Mouse (Mus musculus): ENCODE measurements around the gene G6pdx. TPM values are rescaled to one million over a fixed set of nuclear protein-coding genes. Genes with fewer than 3 reads are reported as not detected.
A peak's percentile ranks its signal among the peaks of the same experiment; 100 is the strongest.

The G6pdx gene
- polyA plus RNA-seq, 1 experiment from 2014 or later: 31.8 TPM

- WGBS: 68% methylated on average over 10 of the region's 10 CpGs
- DNase-seq (ENCODE audit: low spot score) (no peak), ATAC-seq (replicated peaks; ENCODE audit: low FRiP score, low read depth) (no peak)
- Histone ChIP-seq H3K9ac (ENCODE audit: low read depth, low read length) (0 out of 2 replicates have a peak overlapping the region, but pooled peaks have one; percentile 66), H3K4me3 (replicated peaks; ENCODE audit: low read depth, low read length) (peak overlapping the region; percentile 49), H3K27me3 (ENCODE audit: insufficient read depth, low read length) (no peaks in the 10 kb centered on the region), H3K27ac (peak overlapping the region; percentile 71; the same call in 1 of the 2 replicates), H3K4me2 (ENCODE audit: low read length) (peak overlapping the region; percentile 67), H3K9me3 (replicated peaks; ENCODE audit: low read length) (no peaks in the 10 kb centered on the region), H3K36me3 (ENCODE audit: insufficient read depth, low read length) (no peaks in the 10 kb centered on the region), H3K4me1 (replicated peaks; ENCODE audit: insufficient read depth, low read length) (no peaks in the 10 kb centered on the region)
- no peak for TF ChIP-seq CTCF (IDR thresholded peaks at IDR 0.05; ENCODE audit: low read depth)
Measured at GRCm38 (mm10) chrX:74367512-74367911, 61.5 kb downstream of the G6pdx start.

Other genes with a start within 250 kb of the G6pdx start
- 185 and 206 TPM in 2 replicates for gene Flna, start 179.4 kb downstream of the G6pdx start, polyA plus RNA-seq (2015; fragmentation: Nextera tagmentation; extraction: Ambion mirVana)
- 19.1 and 20.2 TPM in 2 replicates for gene Emd, start 174.5 kb downstream of the G6pdx start, polyA plus RNA-seq (2015; fragmentation: Nextera tagmentation; extraction: Ambion mirVana)
- gene Rpl10, start 158.4 kb downstream of the G6pdx start, polyA plus RNA-seq (2015; fragmentation: Nextera tagmentation; extraction: Ambion mirVana): 860 and 883 TPM in 2 replicates
- gene Taz, start 147.3 kb downstream of the G6pdx start, polyA plus RNA-seq (2015; fragmentation: Nextera tagmentation; extraction: Ambion mirVana): 90.2 and 91.1 TPM in 2 replicates
- 14.1 and 15.0 TPM in 2 replicates for gene Dnase1l1, start 146.9 kb downstream of the G6pdx start, polyA plus RNA-seq (2015; fragmentation: Nextera tagmentation; extraction: Ambion mirVana)
- 150 and 169 TPM in 2 replicates for gene Atp6ap1, start 132.1 kb downstream of the G6pdx start, polyA plus RNA-seq (2015; fragmentation: Nextera tagmentation; extraction: Ambion mirVana)
- 95.2 and 111 TPM in 2 replicates for gene Gdi1, start 124.2 kb downstream of the G6pdx start, polyA plus RNA-seq (2015; fragmentation: Nextera tagmentation; extraction: Ambion mirVana)
- gene Fam50a, start 116.2 kb downstream of the G6pdx start, polyA plus RNA-seq (2015; fragmentation: Nextera tagmentation; extraction: Ambion mirVana): 49.6 and 55.2 TPM in 2 replicates
- 4.0 and 5.2 TPM in 2 replicates for gene Plxna3, start 100.1 kb downstream of the G6pdx start, polyA plus RNA-seq (2015; fragmentation: Nextera tagmentation; extraction: Ambion mirVana)
- gene Lage3, start 75.6 kb downstream of the G6pdx start, polyA plus RNA-seq (2015; fragmentation: Nextera tagmentation; extraction: Ambion mirVana): 134 and 138 TPM in 2 replicates
- 65.2 TPM in 2 replicates for gene Ubl4a, start 56.0 kb downstream of the G6pdx start, polyA plus RNA-seq (2015; fragmentation: Nextera tagmentation; extraction: Ambion mirVana)
- 23.4 and 24.1 TPM in 2 replicates for gene Slc10a3, start 55.8 kb downstream of the G6pdx start, polyA plus RNA-seq (2015; fragmentation: Nextera tagmentation; extraction: Ambion mirVana)
- 37.0 and 37.1 TPM in 2 replicates for gene Fam3a, start 35.9 kb downstream of the G6pdx start, polyA plus RNA-seq (2015; fragmentation: Nextera tagmentation; extraction: Ambion mirVana)
- 17.1 and 18.1 TPM in 2 replicates for gene Ikbkg, start 35.9 kb downstream of the G6pdx start, polyA plus RNA-seq (2015; fragmentation: Nextera tagmentation; extraction: Ambion mirVana)
- not detected in 2 replicates for gene Gm6880, start 52.2 kb upstream of the G6pdx start, polyA plus RNA-seq (2015; fragmentation: Nextera tagmentation; extraction: Ambion mirVana)
- gene Olfr1326-ps1, start 145.7 kb upstream of the G6pdx start, polyA plus RNA-seq (2015; fragmentation: Nextera tagmentation; extraction: Ambion mirVana): not detected in 2 replicates
- gene Olfr1325, start 163.5 kb upstream of the G6pdx start, polyA plus RNA-seq (2015; fragmentation: Nextera tagmentation; extraction: Ambion mirVana): not detected in 2 replicates
- not detected in 2 replicates for gene Gm5640, start 216.4 kb upstream of the G6pdx start, polyA plus RNA-seq (2015; fragmentation: Nextera tagmentation; extraction: Ambion mirVana)